Mouse (Mus musculus) olfactory bulb, adult 2 months (tissue): ENCODE data around the gene Pla2g7.

Experiments used
- CTCF ChIP-seq: fragments of 200-500 bp; IDR thresholded peaks from 2 replicates; pipeline ENCODE4 v1.5.1; 2012; ENCODE audit warnings: low read depth, mild to moderate bottlenecking, low read length, moderate library complexity; ENCODE audit not compliant: insufficient read depth
- POLR2A ChIP-seq: fragments of 200-500 bp; IDR thresholded peaks from 2 replicates; pipeline ENCODE4 v1.6.1; 2012; ENCODE audit warnings: mild to moderate bottlenecking, low read depth, low read length, moderate library complexity; ENCODE audit not compliant: insufficient read depth

- TF ChIP-seq CTCF (no peak), POLR2A (no peak)
These were observed 61.2 kb downstream of the Pla2g7 start for GRCm38 (mm10) chr17:43629026-43629495.
